Mouse (Mus musculus): Measurements from ENCODE around the gene St5.

St5 gene

DNA sequence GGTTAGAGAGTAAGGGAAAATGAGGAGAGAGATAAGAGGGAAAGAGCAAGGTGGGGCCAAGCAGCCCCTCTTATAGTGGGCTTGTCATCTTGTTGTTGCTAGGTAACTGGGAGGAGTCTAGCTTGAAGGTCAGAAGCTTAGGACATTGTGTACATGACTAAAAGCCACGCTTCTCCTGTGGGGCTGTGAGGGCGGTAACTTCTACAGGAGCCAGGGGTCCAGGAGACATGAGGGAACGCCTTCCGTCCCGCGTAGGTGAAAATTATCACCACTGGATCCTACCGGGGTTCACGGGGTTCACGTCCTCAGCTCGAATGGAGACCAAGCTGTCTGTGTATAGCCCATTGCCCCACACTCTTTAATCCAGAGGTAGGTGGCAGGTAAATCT, 8.1 kb downstream of the St5 start:
- no peak for DNase-seq

DNA sequence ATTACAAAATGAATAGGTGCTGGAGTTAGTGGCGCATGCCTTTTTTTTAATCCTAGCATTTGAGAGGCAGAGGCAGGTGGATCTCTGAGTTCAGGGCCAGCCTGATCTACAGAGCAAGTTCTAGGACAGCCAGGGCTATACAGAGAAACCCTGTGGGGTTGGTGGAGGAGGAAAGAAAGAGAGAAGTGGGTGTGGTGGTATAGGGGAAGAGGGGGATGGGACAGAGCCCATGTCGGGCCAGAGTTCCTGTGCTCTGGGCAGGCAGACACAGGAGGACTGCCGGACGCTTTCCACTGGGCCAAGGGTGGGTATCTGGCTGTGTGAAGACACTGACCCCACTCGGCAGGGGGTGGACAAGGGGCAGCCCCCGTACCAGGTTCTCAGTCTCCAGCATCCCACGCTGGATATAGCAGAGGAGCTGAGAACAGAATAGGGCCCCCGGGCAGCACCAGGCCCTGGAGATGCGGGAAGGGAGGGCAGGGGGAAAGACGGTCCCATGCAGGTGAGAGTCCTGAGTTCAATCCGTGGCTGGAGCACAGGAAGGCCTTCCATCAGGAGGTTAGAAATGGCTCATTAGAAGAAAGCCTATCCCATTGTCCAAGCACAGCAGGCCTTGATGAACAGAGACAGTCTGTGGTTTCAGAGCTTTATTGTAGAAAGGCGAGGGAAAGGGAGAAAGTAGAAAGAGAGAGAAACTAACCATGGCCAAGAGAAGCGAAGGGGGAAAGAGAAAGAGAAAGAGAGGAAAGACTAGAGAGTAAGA, 8.6 kb downstream of the St5 start:
- DNase-seq = no peak

DNA sequence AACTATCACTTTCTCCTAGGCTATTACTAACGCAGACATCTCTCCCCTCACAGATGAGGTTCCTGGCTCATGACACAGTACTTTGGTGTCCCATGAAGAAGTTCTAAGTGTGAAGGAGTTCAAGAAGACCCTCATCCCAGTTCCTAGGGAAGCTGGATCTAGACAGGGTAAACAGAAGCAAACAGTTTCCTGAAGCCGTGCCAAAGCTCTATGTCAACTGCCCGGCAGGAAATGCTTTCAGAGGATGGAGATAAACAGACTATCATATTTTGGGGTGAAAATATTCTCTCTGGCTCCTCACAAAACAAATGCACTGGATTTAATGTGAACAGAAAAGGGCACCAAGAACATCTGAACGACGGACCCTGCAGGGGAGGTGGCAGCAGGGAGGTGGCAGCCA, 12.4 kb downstream of the St5 start:
- DNase-seq = no peak

DNA sequence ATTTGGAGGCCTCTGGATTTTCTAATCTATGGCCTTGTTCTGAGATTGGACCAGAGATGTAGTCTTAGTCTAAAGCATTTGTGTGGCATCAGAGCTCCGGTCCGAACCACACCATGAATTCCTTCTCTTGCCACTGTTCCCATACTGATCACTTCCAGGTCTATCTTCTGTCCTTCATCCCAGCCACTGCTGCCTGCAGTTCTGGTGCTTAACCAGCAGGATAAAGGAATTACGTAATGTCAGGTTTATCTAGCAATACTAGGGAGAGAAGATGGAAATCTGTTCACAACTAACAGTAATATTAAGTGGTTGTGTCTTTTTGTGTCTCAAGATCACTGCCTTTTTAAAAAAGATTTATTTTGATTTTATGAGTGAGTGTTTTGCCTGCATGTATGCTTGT, 13.3 kb downstream of the St5 start:
- no peak for DNase-seq

DNA sequence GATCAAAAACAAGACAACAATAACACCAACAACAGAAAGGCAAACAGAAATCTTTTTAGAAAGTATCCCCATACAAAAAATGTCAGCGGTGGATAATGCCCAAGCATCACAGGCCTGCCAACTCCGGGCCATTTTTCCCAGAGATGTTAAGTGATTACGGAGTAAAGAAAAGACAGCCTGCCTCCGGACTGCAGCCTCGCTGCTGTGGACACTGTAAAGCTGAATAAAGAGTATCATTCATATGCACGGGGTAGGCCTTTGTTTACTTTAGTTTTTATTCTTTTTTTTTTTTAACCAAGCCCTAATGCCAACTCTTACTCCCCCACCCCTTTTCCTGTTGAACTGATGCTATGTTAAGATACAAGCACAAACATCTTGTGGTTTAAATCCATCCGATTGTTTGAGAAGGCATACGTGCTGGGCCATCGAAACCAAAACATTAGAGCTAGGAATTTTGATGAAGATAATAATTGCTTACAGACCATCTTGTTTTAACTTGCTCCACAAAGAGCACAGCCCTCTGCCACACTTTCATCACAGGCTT, 16.7 kb downstream of the St5 start:
- no peak for DNase-seq

DNA sequence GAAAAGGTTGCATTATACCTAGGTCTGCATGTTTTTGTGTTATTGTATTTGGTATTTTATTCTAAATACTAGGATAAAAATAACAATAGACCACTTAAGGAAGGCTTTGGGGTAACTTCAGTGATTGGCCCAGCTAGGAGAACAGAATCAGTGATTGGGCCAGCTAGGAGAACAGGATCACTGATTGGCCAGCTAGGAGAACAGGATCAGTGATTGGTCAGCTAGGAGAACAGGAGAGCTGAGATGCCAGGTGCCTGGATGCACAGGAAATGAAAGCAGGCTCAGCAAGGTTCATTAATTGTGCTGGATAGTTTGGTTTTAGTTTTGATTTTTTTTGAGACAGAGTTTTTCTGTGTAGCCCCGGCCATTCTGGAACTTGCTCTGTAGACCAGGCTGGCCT, 22.5 kb downstream of the St5 start:
- no peak for DNase-seq

DNA sequence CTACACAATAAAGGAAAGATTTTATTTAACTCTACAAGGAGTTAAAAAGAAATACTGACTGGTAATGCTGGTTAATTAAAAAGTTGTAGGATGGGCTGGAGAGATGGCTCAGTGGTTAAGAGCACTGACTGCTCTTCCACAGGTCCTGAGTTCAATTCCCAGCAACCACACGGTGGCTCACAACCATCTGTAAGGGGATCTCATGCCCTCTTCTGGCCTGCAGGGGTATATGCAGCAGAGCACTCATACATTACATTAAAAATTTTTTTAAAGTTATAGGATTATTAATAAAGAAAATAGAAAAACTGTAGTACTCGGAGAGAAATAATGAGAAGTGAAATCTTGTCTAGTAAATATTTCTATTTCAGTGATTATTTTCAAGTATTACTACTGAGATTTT, 23.1 kb downstream of the St5 start:
- no peak for DNase-seq

DNA sequence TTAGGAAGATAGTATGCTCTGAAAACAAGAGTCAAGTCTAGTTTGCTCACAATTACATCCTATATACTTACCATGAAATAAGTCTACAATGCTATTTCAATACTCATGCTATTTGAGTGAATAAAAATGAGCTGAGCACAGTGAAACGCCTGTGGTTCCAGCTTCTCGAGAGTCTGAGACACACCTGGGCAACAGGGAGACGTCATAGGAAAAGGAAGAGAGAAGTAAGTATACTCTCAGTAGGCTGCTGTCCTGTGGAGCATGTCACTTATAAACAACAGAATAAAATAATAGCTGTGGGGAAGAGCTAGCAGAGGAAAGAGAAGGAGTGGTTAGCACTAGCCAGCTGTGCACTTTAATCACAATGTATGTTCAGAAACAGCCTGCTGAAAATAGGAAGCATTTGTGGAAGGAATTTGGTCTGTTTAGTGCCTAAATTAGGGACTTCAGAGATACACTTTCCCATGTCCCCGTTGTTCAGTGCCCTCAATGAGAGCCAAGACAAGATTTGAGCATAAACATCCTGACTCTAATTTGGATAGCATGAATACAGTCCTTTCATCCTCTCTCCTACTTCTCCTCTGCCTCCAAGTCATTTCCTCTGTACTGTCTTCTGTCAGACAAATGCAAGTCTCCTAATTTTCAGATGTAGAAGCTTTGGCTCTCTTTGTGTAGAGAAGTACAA, 28.3 kb downstream of the St5 start:
- no peak for DNase-seq

DNA sequence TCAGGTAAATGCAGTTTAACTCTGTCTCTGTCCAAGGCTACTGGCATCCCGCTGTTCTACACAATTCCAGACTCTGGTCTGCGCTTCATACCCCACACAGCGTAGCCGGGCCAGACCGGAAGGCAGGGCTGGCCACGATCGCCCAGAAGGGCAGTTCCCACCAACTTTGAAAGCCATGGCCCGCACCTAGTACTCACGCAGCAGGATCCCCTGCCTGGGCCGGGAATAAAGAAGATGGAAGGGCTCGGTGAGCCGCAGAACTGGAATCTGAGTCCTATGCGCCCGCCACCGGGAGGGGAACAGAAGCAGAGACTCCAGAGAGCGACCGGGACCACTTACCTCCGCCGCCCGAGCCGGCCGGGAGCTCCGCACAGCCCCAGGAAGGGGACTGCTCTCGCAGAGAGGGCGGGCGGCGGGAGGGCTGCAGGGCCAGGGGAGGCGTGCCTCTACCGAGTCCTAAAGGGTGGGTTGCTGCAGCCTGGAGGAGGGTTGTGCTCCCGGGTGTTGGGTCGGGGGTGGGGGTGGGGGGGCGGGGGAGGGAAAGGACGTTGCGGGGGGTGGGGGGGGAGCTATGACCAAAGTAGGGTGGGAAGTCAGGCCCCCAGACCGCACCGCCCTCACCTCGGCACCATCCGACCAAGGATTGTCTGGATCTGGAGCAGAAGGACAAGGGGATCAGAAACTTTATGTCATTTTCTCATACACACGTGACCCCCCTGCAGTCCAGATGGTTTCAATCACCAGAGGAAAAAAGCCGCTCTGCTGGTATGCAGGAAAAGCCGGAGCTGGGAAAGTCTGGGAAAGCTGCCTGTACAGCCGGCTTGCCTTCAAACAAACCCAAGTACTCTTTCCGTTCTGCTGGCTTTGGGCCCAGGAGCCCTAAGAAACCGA, 31.6 kb downstream of the St5 start:
- DNase-seq = peak; percentile 74

DNA sequence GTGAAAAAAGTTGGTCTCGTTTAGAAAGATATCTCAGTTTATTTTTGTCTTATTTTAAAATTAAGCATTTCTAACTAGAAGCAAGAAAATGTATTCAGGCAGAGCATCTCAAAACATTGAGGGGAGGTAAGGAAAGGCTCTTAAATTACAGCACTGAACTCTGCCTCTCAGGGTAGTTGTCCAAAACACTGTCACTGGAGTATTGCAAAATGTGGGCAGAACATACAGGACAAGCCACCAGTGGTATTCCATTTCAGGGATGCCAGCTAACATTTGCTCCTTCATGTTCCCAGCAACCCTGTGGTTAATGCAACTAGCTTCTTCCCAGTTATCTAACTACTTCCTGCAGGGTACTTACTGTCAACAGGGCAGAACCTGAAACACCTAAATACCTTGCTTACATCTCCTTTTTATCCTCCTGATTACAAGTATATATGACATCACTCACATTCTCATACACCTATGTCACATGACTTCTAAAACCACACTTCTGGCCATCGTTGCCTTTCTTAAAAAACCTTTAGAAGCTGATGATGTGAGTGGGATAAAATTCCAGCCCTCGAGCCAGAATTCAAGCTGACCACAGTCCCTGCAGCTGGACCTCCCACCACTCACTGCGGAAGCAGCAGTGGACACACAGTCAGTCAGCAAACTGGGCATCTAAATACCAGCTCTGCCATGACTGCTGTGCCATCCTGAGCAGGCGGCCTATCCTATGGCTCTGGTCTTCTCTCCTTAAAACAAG, 33.8 kb downstream of the St5 start:
- DNase-seq = no peak

DNA sequence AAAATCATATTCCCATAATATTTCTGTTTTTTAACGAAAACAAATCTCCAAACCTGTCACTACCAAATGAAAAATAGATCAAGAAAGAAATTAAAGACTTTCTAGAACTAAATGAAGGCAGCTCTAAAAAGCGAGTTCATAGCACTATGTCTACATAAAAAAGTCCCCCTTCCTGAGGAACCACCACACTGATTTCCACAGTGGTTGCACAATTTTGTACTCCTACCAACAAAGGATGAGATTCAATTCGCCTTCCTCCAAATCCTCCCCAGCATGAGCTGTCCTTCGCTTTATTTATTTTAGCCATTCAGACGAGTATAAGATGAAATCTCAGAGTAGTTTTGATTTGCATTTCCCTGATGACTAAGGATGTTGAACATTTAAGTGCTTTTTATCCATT, 36.7 kb downstream of the St5 start:
- DNase-seq = no peak

DNA sequence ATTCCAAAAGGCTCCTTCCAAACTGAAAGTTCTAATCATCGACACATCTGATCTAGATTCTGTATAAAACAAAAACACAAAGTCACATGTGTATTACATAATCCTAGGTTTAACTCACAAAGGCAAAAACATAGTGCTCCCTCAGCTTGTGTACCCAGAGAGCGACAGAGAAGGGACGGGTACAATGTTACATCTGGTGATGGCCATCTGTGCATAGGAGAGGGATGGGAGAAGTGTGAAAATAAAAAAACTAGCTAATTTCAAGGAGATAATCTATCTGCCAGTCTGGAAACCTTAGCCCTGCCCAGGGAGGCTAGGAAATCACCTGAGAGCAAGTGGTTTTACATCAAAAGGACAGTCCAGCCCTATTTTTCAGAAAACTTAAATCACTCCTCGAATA, 40.8 kb downstream of the St5 start:
- DNase-seq = no peak

DNA sequence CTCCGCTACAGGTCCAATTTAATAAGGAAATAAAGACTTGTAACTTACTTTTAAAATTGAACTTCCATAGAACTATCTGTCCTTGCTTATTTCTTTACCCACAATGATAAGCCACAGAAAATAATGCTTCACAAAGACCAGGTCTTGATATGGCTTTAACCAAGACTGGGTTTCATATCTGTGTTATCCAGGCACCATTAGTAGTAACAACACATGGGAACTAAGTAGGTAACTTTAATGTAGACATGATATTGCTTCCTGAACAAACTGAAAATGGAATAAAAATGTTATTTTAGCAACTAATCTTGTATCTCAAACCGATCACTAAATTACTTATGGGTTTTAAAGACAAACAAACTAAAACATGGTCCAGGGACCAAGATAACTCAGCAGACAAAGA, 44.1 kb downstream of the St5 start:
- no peak for DNase-seq

DNA sequence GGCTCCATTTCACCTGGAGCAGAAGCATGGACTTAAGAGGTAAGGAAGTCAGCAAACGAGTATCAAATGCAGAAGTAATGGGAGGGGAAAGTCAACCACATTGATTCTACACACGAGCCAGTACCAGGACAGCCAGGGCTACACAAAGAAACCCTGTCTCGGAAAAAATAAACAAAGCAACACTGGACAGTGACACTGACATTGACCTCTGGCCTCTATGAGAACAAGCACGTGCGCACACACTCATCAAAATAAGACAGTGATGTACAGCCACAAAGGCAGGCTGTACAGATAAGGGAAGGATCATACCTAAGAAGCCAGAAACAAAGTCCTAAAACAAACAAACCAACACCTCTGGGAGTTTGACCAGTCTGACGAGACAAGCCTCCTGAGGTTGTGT, 45.5 kb downstream of the St5 start:
- DNase-seq = no peak

DNA sequence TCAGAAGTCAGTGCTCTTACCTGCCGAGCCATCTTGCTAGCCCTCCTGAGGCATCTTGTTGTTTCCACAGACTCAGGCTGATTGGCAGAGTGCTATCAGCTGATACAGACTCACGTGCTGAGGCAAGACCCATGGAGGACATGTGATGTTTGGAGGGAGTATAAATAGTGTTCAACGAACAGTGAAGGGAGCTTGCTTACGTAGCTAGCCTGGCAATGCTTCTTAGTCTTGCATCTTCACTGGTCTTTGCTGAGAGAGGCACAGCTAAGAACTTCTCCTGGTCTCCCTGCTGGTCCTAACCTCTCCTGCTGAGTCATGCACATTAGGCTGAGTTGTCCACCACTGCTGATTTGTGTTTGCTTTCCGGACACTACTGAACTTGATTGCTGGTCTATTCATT, 48.5 kb downstream of the St5 start:
- no peak for DNase-seq

DNA sequence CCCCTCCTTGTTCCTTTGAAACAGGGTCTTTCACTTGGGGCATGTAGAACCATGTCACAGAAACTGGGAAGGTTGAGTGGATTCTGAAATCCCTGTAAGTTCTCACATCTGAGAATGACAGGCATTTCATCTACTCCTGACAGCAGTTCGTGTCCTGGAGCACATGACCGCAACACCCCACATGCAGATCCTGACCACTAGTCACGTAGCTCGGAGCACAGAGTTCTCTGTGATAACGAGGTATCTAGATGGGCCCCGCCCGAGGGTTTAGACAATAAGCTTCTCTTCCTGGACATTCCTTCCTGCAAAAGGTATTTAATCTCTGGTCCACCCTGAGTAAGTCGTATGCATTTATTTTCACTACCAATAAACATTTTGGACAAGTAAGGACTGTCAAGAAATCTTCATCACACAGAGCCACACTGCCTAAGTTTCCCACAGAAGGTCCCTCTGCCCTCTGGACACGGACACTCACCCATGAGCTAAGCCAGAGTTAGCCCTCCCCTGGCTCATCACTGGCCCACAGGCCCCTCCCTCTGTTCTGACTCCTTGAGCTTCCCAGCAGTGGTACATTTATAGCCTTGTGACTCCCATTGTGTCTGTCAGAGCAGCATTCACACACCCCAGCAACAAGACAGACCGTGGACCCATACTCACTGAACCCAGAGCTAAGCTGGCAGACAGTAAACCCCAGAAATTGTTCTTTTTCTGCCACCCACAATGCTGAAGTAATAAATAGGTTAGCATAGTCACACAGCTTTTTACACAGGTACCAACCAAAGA, 54.4 kb downstream of the St5 start:
- DNase-seq = no peak

DNA sequence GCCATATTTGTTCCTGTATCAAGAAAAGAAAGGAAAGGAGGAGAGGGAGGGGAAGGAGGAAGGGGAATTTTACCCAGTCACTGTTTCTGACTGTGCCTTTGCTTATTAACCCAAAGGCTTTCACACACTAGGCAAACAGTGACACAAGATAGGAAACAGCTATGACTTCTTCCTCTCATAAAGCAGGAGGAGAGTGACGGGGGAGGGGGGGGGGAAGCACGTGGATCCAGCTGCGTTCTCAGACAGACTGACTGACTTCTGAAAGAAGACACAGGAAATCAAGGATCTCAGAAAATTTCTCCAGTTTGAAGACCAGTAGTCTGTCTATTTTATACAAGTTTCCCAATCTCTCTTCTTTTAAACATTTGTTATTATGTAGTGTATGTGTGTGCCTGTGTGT, 56.8 kb downstream of the St5 start:
- no peak for DNase-seq

DNA sequence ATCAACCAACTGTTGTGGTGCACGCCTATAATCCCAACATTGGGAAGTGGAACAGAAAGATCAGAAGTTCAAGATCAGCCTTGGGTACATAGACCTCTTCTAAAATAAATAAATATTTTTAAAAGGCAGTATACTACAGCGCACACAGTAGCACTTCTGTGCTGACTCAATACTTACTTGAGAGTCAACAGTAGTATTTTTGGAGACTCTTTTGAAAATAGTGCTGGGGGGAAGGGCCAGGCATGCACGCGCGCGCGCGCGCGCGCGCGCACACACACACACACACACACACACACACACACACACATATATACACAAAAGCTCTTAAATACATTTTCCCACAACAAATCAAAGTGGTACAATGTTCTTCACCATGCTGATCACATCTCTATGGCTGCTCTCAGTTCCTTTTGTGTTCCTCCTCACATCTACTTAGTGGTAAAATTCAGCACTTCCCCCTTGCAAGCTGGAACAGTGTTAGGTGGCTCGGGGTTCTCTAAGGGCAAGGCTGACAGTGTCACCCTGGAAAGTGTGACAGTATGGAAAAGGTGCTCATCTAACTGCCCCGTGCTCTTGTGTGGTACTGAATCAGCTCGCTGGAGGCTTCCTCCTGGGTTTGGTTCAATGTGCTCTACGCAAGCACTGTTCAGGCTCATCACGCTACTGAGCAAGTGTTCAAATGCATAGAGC, 60.0 kb downstream of the St5 start:
- DNase-seq = no peak

DNA sequence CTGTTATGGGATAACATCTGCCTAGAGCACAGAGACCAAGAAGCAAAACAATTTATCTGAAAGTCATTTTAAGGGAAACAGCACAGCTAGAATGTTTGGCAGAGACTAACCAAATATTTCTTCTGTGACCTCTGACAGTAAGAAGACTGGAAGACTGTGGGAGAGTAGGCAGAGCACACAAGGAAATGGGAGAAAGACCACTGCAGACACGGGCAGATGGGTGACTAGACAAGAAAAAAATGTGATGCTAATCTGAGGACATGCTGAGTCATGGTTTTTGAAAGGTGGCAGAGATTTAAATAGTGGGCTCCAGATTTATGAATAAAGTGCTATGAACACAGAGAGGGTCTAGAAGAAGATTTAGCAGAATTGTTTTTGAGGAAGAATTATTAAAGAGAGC, 61.4 kb downstream of the St5 start:
- no peak for DNase-seq

DNA sequence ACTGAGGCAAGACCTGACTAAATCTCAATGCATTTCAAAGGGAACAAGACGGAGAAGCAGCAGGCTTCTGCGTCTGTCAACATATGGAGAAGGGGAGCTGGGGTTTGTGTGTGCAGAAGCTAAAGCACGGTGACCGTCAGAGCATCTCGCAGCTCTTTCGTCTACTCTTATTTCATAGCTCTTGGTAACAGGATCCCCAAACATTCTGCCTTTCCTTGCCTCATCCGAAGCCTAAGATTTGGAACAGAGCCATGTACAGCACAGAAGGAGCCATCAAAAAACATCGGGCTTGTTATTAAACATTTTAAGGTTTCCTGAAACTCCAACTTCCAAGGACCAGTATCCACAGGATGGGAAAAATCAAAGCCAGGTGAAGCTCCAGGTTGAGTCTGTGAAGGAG, 62.3 kb downstream of the St5 start:
- no peak for DNase-seq

DNA sequence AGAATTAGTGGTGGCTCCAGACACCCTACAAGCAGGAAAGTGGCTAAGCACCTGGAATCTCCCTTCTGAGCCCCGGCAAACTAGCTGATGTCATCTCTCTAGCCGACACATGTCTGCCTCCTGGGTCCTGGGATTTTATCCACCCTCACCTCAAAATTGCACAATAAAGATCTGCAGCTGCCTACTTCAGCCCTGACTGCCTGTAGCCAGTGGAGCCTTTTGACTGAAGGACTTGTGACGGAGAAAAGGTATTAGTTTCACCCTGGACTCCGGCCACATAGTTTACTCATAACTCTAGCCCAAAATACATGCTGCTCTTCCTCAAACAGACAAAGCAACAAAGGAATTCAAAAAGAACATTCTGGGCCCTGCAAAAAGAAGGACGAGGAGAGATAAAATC, 66.0 kb downstream of the St5 start:
- DNase-seq = no peak

Measured in right cerebral cortex, postnatal 4 days (tissue).